Mouse (Mus musculus): ENCODE measurements around the gene Krcc1. TPM values are rescaled to one million over a fixed set of nuclear protein-coding genes. Genes with fewer than 3 reads are reported as not detected.

Gene Krcc1
- 295 TPM for polyA plus RNA-seq (2014; fragmentation: Illumina TruSeq; extraction: RNeasy Lipid Tissue Mini Kit (QIAGEN cat#74804))

GRCm38 (mm10) chr6:71271389-71272315, at the start of gene Krcc1:
TSS of gene Krcc1 (plus strand) at chr6:71271677.

GRCm38 (mm10) chr6:71321826-71322283, 50.4 kb downstream of the Krcc1 start, which contains the start of gene Smyd1:
TSS of gene Smyd1 (minus strand) at chr6:71322233.

GRCm38 (mm10) chr6:71322491-71322921, 51.0 kb downstream of the Krcc1 start, which contains the start of gene Cd8b1:
TSS of gene Cd8b1 (plus strand) at chr6:71322788.

Other genes with a start within 250 kb of the Krcc1 start
- gene Thnsl2, start 127.2 kb upstream of the Krcc1 start, polyA plus RNA-seq (2014; fragmentation: Illumina TruSeq; extraction: RNeasy Lipid Tissue Mini Kit (QIAGEN cat#74804)) = 2.0 TPM
- gene Fabp1, start 71.8 kb upstream of the Krcc1 start, polyA plus RNA-seq (2014; fragmentation: Illumina TruSeq; extraction: RNeasy Lipid Tissue Mini Kit (QIAGEN cat#74804)) = not detected
- gene Smyd1, start 50.6 kb downstream of the Krcc1 start, polyA plus RNA-seq (2014; fragmentation: Illumina TruSeq; extraction: RNeasy Lipid Tissue Mini Kit (QIAGEN cat#74804)) = 0.23 TPM
- not detected for gene Cd8b1, start 51.1 kb downstream of the Krcc1 start, polyA plus RNA-seq (2014; fragmentation: Illumina TruSeq; extraction: RNeasy Lipid Tissue Mini Kit (QIAGEN cat#74804))
- gene Cd8a, start 101.8 kb downstream of the Krcc1 start, polyA plus RNA-seq (2014; fragmentation: Illumina TruSeq; extraction: RNeasy Lipid Tissue Mini Kit (QIAGEN cat#74804)) = 0.14 TPM
- 324 TPM for gene Rmnd5a, start 169.0 kb downstream of the Krcc1 start, polyA plus RNA-seq (2014; fragmentation: Illumina TruSeq; extraction: RNeasy Lipid Tissue Mini Kit (QIAGEN cat#74804))
- 130 TPM for gene Rnf103, start 222.2 kb downstream of the Krcc1 start, polyA plus RNA-seq (2014; fragmentation: Illumina TruSeq; extraction: RNeasy Lipid Tissue Mini Kit (QIAGEN cat#74804))

Data from ovary, adult 10 weeks (tissue).